ENCODE assay signal across 8 mouse cellular contexts in genomic region chr2:52072491-52073140, GRCm38 (mm10). TPM values are rescaled to one million over a fixed set of nuclear protein-coding genes. Genes with fewer than 3 reads are reported as not detected.
DNase-seq lines count a peak whose midpoint lies in the region; ATAC-seq and TF ChIP-seq lines count a peak whose summit lies in the region.

Rif1 (plus strand) TSS chr2:52072832.

- H3K27me3 ChIP-seq in intestine, postnatal 0 days (replicated peaks; ENCODE audit: control insufficient read depth, insufficient read depth, low read length) = no peaks in the 10 kb centered on the region
- H3K27me3 ChIP-seq in midbrain, embryonic 10.5 days (ENCODE audit: low read depth, poor library complexity, severe bottlenecking) = no peaks in the 10 kb centered on the region

- WGBS in intestine, postnatal 0 days = under 1% methylated on average over 62 of the region's 72 CpGs
- WGBS in midbrain, embryonic 10.5 days = under 1% methylated on average over 72 of the region's 72 CpGs

- peak within 1 kb of the TSS; percentile 93 for H3K9ac ChIP-seq in intestine, postnatal 0 days (ENCODE audit: low read depth, low read length)

- H3K36me3 ChIP-seq in intestine, postnatal 0 days (ENCODE audit: control insufficient read depth, insufficient read depth) = peaks cover 3% of the 10 kb centered on the region; the same call in 1 of the 2 replicates
- peaks cover 33% of the 10 kb centered on the region for H3K36me3 ChIP-seq in midbrain, embryonic 10.5 days

- H3K4me1 ChIP-seq in intestine, postnatal 0 days (replicated peaks; ENCODE audit: control insufficient read depth, insufficient read depth, low read length) = no peaks in the 10 kb centered on the region
- peaks cover 24% of the 10 kb centered on the region for H3K4me1 ChIP-seq in midbrain, embryonic 10.5 days

- peak; percentile 97 for ATAC-seq in intestine, postnatal 0 days

- peak within 1 kb of the TSS; percentile 69 for H3K27ac ChIP-seq in intestine, postnatal 0 days (ENCODE audit: low read depth, low read length)
- H3K27ac ChIP-seq in midbrain, embryonic 10.5 days (replicated peaks) = peak within 1 kb of the TSS; percentile 97

- DNase-seq in adrenal gland, adult 8-10 months = peak; percentile 76
- DNase-seq in embryo, embryonic 9.5 days (ENCODE audit: extremely low spot score) = peak; percentile 92
- peak; percentile 78 to 87 for DNase-seq in gastrocnemius, postnatal 4 days (ENCODE audit: low spot score in 2 of 2)
- peak; percentile 84 to 90 for DNase-seq in left cerebral cortex, postnatal 36 days (ENCODE audit: low spot score in 2 of 2)
- DNase-seq in midbrain, embryonic 10.5 days (ENCODE audit: low spot score) = peak; percentile 92
- peak; percentile 70 to 75 for DNase-seq in right cerebral cortex, postnatal 36 days (ENCODE audit: low spot score in 2 of 2)
- DNase-seq in yolk sac, embryonic 10.5 days (ENCODE audit: low spot score) = peak; percentile 90

- intact Hi-C loops in left cerebral cortex, postnatal 36 days (cut with DNase I) = loop anchor here (2.0 to 10.0 kb wide), 2 partner anchors 100 to 138 kb away; partner anchors contain the start of genes Nmi and Rbm43

- TF ChIP-seq CTCF in intestine, postnatal 0 days (IDR thresholded peaks at IDR 0.05; ENCODE audit: low read depth) = peak; percentile 44

- H3K4me3 ChIP-seq in intestine, postnatal 0 days (ENCODE audit: low read depth, low read length) = peak within 1 kb of the TSS; percentile 98
- peak within 1 kb of the TSS; percentile 99 for H3K4me3 ChIP-seq in midbrain, embryonic 10.5 days

- H3K4me2 ChIP-seq in intestine, postnatal 0 days (replicated peaks; ENCODE audit: low read depth) = peak within 1 kb of the TSS; percentile 80

- no peaks in the 10 kb centered on the region for H3K9me3 ChIP-seq in intestine, postnatal 0 days (ENCODE audit: control insufficient read depth)
- H3K9me3 ChIP-seq in midbrain, embryonic 10.5 days (replicated peaks) = no peaks in the 10 kb centered on the region

RNA-seq across cellular contexts. Expression of gene Rif1, which starts in this region (rescaled TPM):
- total RNA-seq in adrenal gland, adult 8-10 months (2022) = 10 to 100 TPM; 30.9 to 46.0 (median 36.6) TPM
- total RNA-seq in gastrocnemius, postnatal 4 days (2021) = 10 to 100 TPM; 18.5 to 26.6 TPM
- polyA plus RNA-seq in intestine, postnatal 0 days (2015; fragmentation: Nextera tagmentation; extraction: Ambion mirVana) = 9.3 and 13.3 TPM in 2 replicates
- 10 to 100 TPM; 21.2 to 32.0 TPM for total RNA-seq in left cerebral cortex, postnatal 36 days (2021)
- 32.1 and 35.5 TPM in 2 replicates for polyA plus RNA-seq in midbrain, embryonic 10.5 days (2016; fragmentation: Nextera tagmentation; extraction: Ambion mirVana)

Comparison
In these comparisons a context has a peak if more than half of its experiments do, and no peak if none do; other contexts are left out.
1. Peak in every context shown above with its lines: DNase-seq, ATAC-seq, H3K4me3 ChIP-seq and H3K27ac ChIP-seq.